Mouse (Mus musculus) lung, postnatal 14 days (tissue): ENCODE data around the gene Hyou1.
"Not testable (repeated sequence)": the region's sequence is repeated elsewhere in the genome, so short reads cannot be mapped to it uniquely, and the experiment has no call there.

Experiments
- DNase-seq: peaks from one replicate; pipeline ENCODE4 v3.0.0; 2021

Gene Hyou1

GRCm38 (mm10) chr9:44379054-44379834 lies at the start of gene Hyou1:
Hyou1 (plus strand) TSS chr9:44379490.
- DNase-seq: peak; percentile 99

- no peak for DNase-seq
These were observed 48.6 kb upstream of the Hyou1 start for GRCm38 (mm10) chr9:44330736-44331135.

GRCm38 (mm10) chr9:44332918-44333638 lies 46.2 kb upstream of the Hyou1 start:
- no peak for DNase-seq

GRCm38 (mm10) chr9:44334396-44335330 lies 44.6 kb upstream of the Hyou1 start, which contains the start of gene H2afx:
H2afx (plus strand) TSS chr9:44334694.
- peak; percentile 99 for DNase-seq

- peak; percentile 20 for DNase-seq
These were observed 43.8 kb upstream of the Hyou1 start for GRCm38 (mm10) chr9:44335331-44336092.

- no peak for DNase-seq
These were observed 43.2 kb upstream of the Hyou1 start for GRCm38 (mm10) chr9:44336093-44336406.

- not testable (repeated sequence) for DNase-seq
These were observed 42.8 kb upstream of the Hyou1 start for GRCm38 (mm10) chr9:44336513-44336912.

- no peak for DNase-seq
These were observed 42.3 kb upstream of the Hyou1 start for GRCm38 (mm10) chr9:44336964-44337363.

- DNase-seq: no peak
These were observed 41.7 kb upstream of the Hyou1 start for GRCm38 (mm10) chr9:44337436-44338169.

- DNase-seq: no peak
These were observed 40.7 kb upstream of the Hyou1 start for GRCm38 (mm10) chr9:44338574-44338973.

- DNase-seq: no peak
These were observed 37.8 kb upstream of the Hyou1 start for GRCm38 (mm10) chr9:44341487-44341886.

- DNase-seq: no peak
These were observed 37.1 kb upstream of the Hyou1 start for GRCm38 (mm10) chr9:44342173-44342572.

GRCm38 (mm10) chr9:44342605-44343004 lies 36.7 kb upstream of the Hyou1 start:
- DNase-seq: no peak

- no peak for DNase-seq
These were observed 36.0 kb upstream of the Hyou1 start for GRCm38 (mm10) chr9:44343290-44343689.

GRCm38 (mm10) chr9:44343781-44344421 lies 35.4 kb upstream of the Hyou1 start, which contains the start of gene Hmbs:
Hmbs (minus strand) TSS chr9:44344228.
- DNase-seq: peak; percentile 92

- no peak for DNase-seq
These were observed 33.5 kb upstream of the Hyou1 start for GRCm38 (mm10) chr9:44345570-44346433.

- no peak for DNase-seq
These were observed 32.1 kb upstream of the Hyou1 start for GRCm38 (mm10) chr9:44347166-44347565.

GRCm38 (mm10) chr9:44347621-44348020 lies 31.7 kb upstream of the Hyou1 start:
- no peak for DNase-seq

GRCm38 (mm10) chr9:44348546-44348945 lies 30.7 kb upstream of the Hyou1 start:
- DNase-seq: no peak

GRCm38 (mm10) chr9:44351396-44351795 lies 27.9 kb upstream of the Hyou1 start:
- no peak for DNase-seq
